Mouse (Mus musculus): ENCODE measurements around the gene Dut.

Gene Dut

DNA sequence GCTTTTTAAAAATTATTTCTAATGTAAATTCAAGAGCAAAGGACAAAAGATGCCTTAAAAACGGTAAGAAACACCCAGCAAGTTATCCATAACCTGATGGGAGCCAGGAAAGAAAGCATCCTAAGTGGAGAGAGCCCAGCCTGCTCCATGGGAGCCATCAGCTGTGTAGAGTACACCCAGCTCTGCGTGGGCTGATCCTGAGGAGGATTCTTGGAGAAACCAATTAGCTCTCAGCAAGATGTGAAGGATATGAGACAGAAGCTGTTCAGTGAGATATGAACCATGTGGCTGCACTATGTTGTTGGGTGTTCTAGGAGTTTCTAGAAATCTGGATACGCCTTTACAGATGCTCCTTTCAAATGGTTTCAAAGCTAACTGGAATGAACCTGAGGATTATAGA, 58.7 kb downstream of the Dut start:
- no peak for DNase-seq

Data from kidney, postnatal 14 days (tissue).